Mouse (Mus musculus) lung, adult 2 months (tissue): ENCODE results near the gene Ly6g5b.

Experiments
- CTCF ChIP-seq: fragments of 200-500 bp; IDR thresholded peaks from 2 replicates; pipeline ENCODE4 v1.5.1; 2011; ENCODE audit warnings: mild to moderate bottlenecking, low read length, control low read depth; ENCODE audit not compliant: insufficient read depth
- POLR2A ChIP-seq: fragments of 200-500 bp; IDR thresholded peaks from 2 replicates; pipeline ENCODE4 v1.6.1; 2011; ENCODE audit warnings: low read depth, mild to moderate bottlenecking, control low read depth, low read length, borderline replicate concordance; ENCODE audit errors: extremely low read depth

GRCm38 (mm10) chr17:35162121-35162520 is 46.9 kb upstream of the Ly6g5b start:
- TF ChIP-seq CTCF (no peak), POLR2A (no peak)
